Mouse (Mus musculus) right cerebral cortex, postnatal 10 days (tissue): Measurements from ENCODE around the gene Mdm2.

Experiments used
- DNase-seq, 2 experiments: peaks; one replicate each; pipeline ENCODE4 v3.0.0; 2021; ENCODE audit warnings: low spot score in 2 of 2

The Mdm2 gene

GRCm38 (mm10) chr10:117668546-117669300 is 41.8 kb downstream of the Mdm2 start:
- DNase-seq: no peak

- DNase-seq: no peak
These were observed 42.7 kb downstream of the Mdm2 start for GRCm38 (mm10) chr10:117667663-117668507.

- no peak for DNase-seq
These were observed 43.5 kb downstream of the Mdm2 start for GRCm38 (mm10) chr10:117666947-117667630.

- no peak for DNase-seq
These were observed 44.2 kb downstream of the Mdm2 start for GRCm38 (mm10) chr10:117666361-117666760.

- DNase-seq: no peak
These were observed 44.9 kb downstream of the Mdm2 start for GRCm38 (mm10) chr10:117665376-117666275.

- DNase-seq: no peak
These were observed 45.7 kb downstream of the Mdm2 start for GRCm38 (mm10) chr10:117664926-117665209.

- no peak for DNase-seq
These were observed 46.2 kb downstream of the Mdm2 start for GRCm38 (mm10) chr10:117664208-117664925.

GRCm38 (mm10) chr10:117663865-117664200 is 46.7 kb downstream of the Mdm2 start:
- DNase-seq: no peak

GRCm38 (mm10) chr10:117663056-117663864 is 47.3 kb downstream of the Mdm2 start:
- no peak for DNase-seq

GRCm38 (mm10) chr10:117662316-117663055 is 48.1 kb downstream of the Mdm2 start:
- no peak for DNase-seq

- DNase-seq: no peak
These were observed 50.7 kb downstream of the Mdm2 start for GRCm38 (mm10) chr10:117659819-117660218.

- no peak for DNase-seq
These were observed 51.1 kb downstream of the Mdm2 start for GRCm38 (mm10) chr10:117659430-117659813.

GRCm38 (mm10) chr10:117658522-117659429 is 51.8 kb downstream of the Mdm2 start:
- DNase-seq: no peak

GRCm38 (mm10) chr10:117657659-117658306 is 52.8 kb downstream of the Mdm2 start:
- no peak for DNase-seq

GRCm38 (mm10) chr10:117656985-117657658 is 53.4 kb downstream of the Mdm2 start:
- no peak for DNase-seq

GRCm38 (mm10) chr10:117656662-117656962 is 53.9 kb downstream of the Mdm2 start:
- DNase-seq: no peak

GRCm38 (mm10) chr10:117655908-117656661 is 54.5 kb downstream of the Mdm2 start:
- DNase-seq: no peak
